Mouse (Mus musculus) cerebellum, adult 2 months (tissue): ENCODE data around the gene Def6. TPM values are rescaled to one million over a fixed set of nuclear protein-coding genes. Genes with fewer than 3 reads are reported as not detected.
"Not testable (repeated sequence)": the region's sequence is repeated elsewhere in the genome, so short reads cannot be mapped to it uniquely, and the experiment has no call there.

Experiments
- DNase-seq, 2 experiments: peaks; one replicate each; pipeline ENCODE4 v3.0.0; 2021
- H3K27ac ChIP-seq: fragments of 200-500 bp; 2 replicates; pipeline ENCODE4 v1.5.1; 2012; ENCODE audit warnings: low read length, control low read depth, inconsistent platforms; ENCODE audit not compliant: insufficient read depth
- H3K27me3 ChIP-seq: fragments of 200-500 bp; 2 replicates; pipeline ENCODE4 v1.6.1; 2012; ENCODE audit warnings: inconsistent platforms, mild to moderate bottlenecking, low read length, moderate library complexity; ENCODE audit not compliant: control insufficient read depth, insufficient read depth
- H3K4me1 ChIP-seq: fragments of 200-500 bp; 2 replicates; pipeline ENCODE4 v1.6.1; 2011; ENCODE audit warnings: low read length; ENCODE audit not compliant: control insufficient read depth, insufficient read depth
- H3K4me3 ChIP-seq: fragments of 200-500 bp; replicated peaks from 2 replicates; pipeline ENCODE3; 2011; ENCODE audit warnings: mild to moderate bottlenecking, low read depth, low read length, control low read depth; ENCODE audit not compliant: insufficient read depth
- CTCF ChIP-seq: fragments of 200-500 bp; IDR thresholded peaks from 2 replicates; pipeline ENCODE4 v1.5.1; 2011; ENCODE audit warnings: low read depth, mild to moderate bottlenecking, control low read depth, low read length, moderate library complexity, borderline replicate concordance; ENCODE audit not compliant: insufficient read depth
- POLR2A ChIP-seq: fragments of 200-500 bp; IDR thresholded peaks from 2 replicates; pipeline ENCODE4 v1.6.1; 2011; ENCODE audit warnings: low read length, control low read depth, borderline replicate concordance; ENCODE audit not compliant: insufficient read depth
- WGBS: fragments of 180-500 bp; shearing (Covaris S2); methylation state at CpG from one replicate; pipeline ENCODE4 v1.1.7; 2018; 5-methylcytosine and 5-hydroxymethylcytosine counted together
- polyA plus RNA-seq: library from polyadenylated mRNA; depleted of rRNA; stranded (reverse); fragments of >200 nt; gene quantifications from 2 replicates; pipeline ENCODE4 v1.2.3, GENCODE M21; 2012

The Def6 gene
- polyA plus RNA-seq, 1 experiment = 5.4 TPM

- TF ChIP-seq CTCF = no peak
- no peak for TF ChIP-seq POLR2A
- WGBS = 71% methylated on average over 9 of the region's 9 CpGs
- no peaks in the 10 kb centered on the region for H3K4me1 ChIP-seq
- DNase-seq = no peak
- no peak overlapping the region for H3K4me3 ChIP-seq
- H3K27ac ChIP-seq = no peak overlapping the region
- no peaks in the 10 kb centered on the region for H3K27me3 ChIP-seq
These were observed 4.8 kb downstream of the Def6 start for GRCm38 (mm10) chr17:28212391-28212790.

GRCm38 (mm10) chr17:28213236-28213635 is 5.7 kb downstream of the Def6 start:
- H3K27ac ChIP-seq = no peak overlapping the region
- H3K4me1 ChIP-seq = no peaks in the 10 kb centered on the region
- H3K4me3 ChIP-seq = no peak overlapping the region
- no peak for DNase-seq
- TF ChIP-seq POLR2A (no peak), CTCF (0 out of 2 replicates have a peak, but pooled peaks have one; percentile 8)
- no peaks in the 10 kb centered on the region for H3K27me3 ChIP-seq
- WGBS = 26% methylated on average over 4 of the region's 4 CpGs

GRCm38 (mm10) chr17:28216791-28217190 is 9.2 kb downstream of the Def6 start:
- Histone ChIP-seq H3K4me1 (no peaks in the 10 kb centered on the region), H3K4me3 (no peak overlapping the region), H3K27me3 (no peaks in the 10 kb centered on the region), H3K27ac (no peak overlapping the region)
- no peak for DNase-seq
- TF ChIP-seq POLR2A (no peak), CTCF (no peak)
- WGBS = 93% methylated on average over 9 of the region's 9 CpGs

DNA sequence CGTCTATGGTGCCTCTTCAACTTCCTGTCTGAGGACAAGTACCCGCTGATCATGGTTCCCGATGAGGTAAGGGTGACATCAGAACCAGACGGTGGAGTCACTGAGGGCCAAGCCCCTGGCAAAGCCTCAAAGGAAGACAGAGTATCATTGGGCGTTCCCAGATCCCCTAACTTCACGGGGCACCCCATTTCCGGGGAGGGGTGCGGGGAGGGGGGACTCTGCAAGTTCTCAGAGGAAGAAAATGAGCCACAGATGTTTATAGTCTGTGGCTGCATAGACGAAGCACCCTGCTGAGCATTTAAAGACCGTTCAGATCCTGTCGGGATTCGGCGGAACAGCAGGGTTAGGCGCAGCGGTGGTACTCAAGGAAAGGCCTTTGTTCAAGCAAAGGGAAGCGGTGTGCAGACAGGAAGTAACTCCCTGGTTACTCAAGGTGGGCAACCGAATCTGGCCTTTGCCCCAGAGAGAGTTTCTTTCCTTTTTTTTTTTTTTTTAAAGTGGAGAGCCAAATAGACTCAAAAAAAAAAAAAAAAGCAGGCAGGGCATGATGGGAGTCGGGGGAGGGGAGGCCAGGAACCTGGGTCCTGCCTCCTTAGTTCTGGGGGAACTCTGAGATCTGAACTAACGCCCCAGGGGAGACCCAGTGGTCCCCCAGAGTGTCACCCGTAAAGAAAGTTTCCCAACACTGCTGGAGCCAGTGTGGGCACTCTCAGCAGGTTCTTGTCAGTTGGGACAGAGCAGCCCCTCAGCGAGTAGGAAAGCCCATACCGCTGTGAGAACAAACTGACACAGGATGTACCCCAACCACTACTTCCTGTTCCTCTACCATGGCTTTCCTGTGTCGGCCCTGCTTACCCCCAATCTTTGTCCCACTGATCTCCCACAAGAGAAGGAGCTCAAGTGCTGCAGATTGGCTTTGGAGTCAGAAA is 10.4 kb downstream of the Def6 start:
- no peak overlapping the region for H3K27ac ChIP-seq
- no peaks in the 10 kb centered on the region for H3K4me1 ChIP-seq
- no peak for TF ChIP-seq POLR2A
- no peak for TF ChIP-seq CTCF
- no peak overlapping the region for H3K4me3 ChIP-seq
- no peaks in the 10 kb centered on the region for H3K27me3 ChIP-seq
- DNase-seq = no peak
- 27% methylated on average over 23 of the region's 23 CpGs for WGBS

GRCm38 (mm10) chr17:28222463-28222862 is 14.9 kb downstream of the Def6 start:
- DNase-seq, H3K4me3 ChIP-seq, H3K4me1 ChIP-seq, H3K27ac ChIP-seq, H3K27me3 ChIP-seq: not testable (repeated sequence)
- WGBS = 88% methylated on average over 10 of the region's 10 CpGs

DNA sequence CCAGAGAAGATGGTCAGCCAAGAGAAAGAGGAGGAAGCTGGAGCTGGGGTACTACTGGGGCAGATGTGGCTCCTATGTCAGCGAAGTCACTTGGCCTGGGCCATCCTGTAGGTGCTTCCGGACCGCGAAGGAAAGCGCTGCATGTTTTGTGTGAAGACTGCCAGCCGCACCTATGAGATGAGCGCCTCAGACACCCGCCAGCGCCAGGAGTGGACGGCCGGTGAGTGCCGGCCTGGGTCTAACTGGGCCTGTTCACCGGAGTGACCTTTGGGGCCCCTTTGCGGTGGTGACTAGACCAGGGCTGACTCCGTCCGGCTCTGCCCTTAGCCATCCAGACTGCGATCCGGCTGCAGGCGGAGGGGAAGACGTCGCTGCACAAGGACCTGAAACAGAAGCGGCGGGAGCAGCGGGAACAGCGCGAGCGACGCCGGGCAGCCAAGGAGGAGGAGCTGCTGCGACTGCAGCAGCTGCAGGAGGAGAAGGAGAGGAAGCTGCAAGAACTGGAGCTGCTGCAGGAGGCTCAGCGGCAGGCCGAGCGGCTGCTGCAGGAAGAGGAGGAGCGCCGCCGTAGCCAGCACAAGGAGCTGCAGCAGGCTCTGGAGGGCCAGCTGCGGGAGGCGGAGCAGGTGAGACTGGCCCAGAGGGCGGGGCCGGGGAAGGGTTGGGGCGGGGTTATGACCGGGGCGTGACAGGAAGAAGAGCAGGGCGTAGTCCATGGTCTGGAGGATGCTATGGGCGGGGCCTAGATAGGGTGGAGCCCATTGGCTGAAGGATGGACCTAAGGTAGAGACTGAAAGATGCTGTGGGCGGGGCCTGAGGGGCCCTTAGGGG is 16.2 kb downstream of the Def6 start:
- H3K4me3 ChIP-seq = peak overlapping the region; percentile 56
- H3K27me3 ChIP-seq = no peaks in the 10 kb centered on the region
- TF ChIP-seq CTCF = no peak
- TF ChIP-seq POLR2A = peak; percentile 54; the same call in 1 of the 2 replicates
- DNase-seq = peak; percentile 92 to 96
- peaks cover 6% of the 10 kb centered on the region; the same call in 1 of the 2 replicates for H3K4me1 ChIP-seq
- H3K27ac ChIP-seq = peak overlapping the region; percentile 65
- 2% methylated on average over 46 of the region's 46 CpGs for WGBS

DNA sequence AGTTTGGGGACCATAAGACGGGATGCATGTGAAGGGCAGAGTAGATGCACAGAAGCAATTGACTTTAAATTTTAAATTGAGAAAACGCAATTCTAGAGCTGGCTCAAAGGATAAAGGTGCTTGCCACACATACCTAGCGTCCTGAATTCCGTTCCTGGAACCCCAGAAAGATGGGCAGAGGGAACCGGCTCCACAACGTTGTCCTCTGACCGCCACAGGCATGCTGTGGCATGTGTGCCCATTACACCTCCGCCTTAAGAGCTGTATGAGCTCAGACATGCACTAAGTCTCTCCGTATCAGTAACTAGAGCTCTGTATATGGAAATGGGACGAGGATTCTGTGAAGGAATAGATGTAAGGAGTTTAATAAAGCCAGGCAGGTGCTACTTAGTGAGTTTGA is 17.0 kb downstream of the Def6 start:
- no peaks in the 10 kb centered on the region for H3K27me3 ChIP-seq
- TF ChIP-seq CTCF (no peak), POLR2A (no peak)
- WGBS = 81% methylated on average over 10 of the region's 10 CpGs
- H3K4me3 ChIP-seq = peak overlapping the region; percentile 56
- no peak overlapping the region for H3K27ac ChIP-seq
- DNase-seq = no peak
- peaks cover 6% of the 10 kb centered on the region; the same call in 1 of the 2 replicates for H3K4me1 ChIP-seq
